Mouse (Mus musculus) right cerebral cortex, postnatal 10 days (tissue): ENCODE measurements around the gene Gm11938.
A peak's percentile ranks its signal among the peaks of the same experiment; 100 is the strongest.

ENCODE experiments used
- DNase-seq, 2 experiments: peaks; one replicate each; pipeline ENCODE4 v3.0.0; 2021; ENCODE audit warnings: low spot score in 2 of 2

The Gm11938 gene

DNA sequence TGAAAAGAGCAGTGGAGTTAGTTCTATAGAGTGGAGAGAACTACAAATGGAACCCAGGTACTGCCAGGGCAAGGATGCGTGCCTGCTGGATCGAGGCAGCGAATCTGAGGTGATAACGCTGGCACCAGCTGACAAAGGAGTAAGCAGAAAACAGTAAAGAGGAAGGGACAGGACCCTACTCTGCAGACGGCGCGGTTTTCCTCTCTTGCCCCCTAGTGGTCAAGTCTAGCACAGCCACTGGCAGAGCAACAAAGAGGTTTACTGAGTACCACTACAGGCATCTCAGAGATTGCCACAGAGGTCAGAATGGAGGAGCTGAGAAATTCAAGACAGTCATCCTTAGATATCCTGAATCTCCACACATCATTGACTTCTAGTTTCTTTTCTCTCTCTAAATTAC is 29.0 kb downstream of the Gm11938 start:
- DNase-seq, result peak; percentile 55 to 73

DNA sequence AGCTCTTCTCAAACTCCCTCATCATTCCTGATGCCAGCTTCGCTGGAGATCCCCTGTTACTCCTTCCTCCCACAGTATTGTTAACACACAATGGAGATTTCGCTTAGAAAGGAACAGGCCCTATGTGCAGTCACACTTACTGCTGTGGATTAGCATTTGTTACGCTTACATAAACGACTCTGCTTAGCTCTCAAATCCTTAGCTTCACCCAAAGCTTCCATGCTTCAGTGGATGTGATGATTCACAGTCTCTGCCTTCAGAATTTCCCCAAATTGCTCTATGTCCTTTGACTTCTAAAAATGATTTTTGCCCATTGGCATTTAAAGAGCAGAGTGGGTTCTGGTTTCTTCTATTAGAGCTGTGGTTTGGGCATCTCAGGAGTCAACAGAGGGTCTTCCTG is 29.9 kb downstream of the Gm11938 start:
- no peak for DNase-seq

DNA sequence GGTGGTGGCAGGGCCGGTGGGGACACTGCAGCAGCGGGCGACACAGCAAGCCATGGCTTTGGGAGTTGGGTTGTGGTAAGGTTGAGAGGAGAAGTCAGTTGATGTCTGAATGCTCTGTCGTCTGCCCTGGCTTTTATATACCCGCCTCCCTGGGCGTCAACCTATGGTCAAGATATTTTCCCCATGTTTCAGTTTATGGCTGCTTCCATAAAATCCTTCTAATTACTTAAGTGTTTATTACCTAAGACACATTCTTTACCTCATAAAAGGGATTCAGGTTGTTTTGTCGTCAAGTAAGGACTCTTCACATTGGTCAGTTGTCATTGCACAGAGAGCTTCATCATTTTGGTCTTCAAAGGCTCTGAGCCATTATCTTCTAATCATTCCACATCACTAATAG is 36.6 kb downstream of the Gm11938 start, which contains the start of gene Krtap3-1:
Gene Krtap3-1 (minus strand): TSS at position 101 of the 400 bp plus-strand sequence.
- DNase-seq, result no peak

DNA sequence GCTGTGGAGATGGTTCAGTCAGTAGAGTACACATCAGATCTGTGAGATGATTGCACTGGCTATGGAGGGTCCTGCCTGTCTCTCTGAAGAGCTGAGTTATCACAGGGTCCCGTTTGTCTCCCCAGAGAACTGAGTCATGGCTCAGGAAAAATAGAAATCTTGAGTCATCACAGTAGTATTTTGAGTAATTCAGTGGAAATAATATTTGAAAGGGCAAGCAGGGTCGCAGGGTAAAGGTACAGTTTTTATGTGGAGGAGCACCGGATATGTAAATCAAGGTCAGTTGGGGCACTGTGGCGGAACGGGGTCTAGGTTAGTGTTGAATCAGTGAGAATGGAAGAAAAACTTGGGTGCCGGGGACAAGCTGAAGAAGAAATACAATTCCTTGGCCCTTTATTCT is 40.5 kb downstream of the Gm11938 start:
- DNase-seq, result no peak

DNA sequence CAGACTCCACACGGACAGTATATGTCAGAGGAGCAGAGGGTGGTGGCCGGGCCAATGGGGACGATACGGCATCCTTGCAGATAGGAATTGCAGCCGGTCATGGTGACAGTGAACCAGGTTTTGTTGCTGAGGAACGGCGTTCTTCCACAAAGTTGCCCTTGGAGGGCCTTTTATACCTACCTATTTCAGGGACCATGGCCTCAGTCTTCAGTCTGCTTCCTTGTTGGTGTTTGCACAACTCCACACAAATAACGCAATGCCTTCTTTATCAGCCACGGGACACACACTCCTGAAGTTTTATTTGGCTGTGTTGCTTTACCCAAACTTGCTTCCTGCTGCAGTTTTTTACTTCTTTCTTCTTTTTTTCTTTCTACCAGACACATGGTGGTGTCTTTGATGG is 43.7 kb downstream of the Gm11938 start, which contains the start of gene Gm11939:
Gene Gm11939 (minus strand): TSS at position 101 of the 400 bp plus-strand sequence.
- no peak for DNase-seq

DNA sequence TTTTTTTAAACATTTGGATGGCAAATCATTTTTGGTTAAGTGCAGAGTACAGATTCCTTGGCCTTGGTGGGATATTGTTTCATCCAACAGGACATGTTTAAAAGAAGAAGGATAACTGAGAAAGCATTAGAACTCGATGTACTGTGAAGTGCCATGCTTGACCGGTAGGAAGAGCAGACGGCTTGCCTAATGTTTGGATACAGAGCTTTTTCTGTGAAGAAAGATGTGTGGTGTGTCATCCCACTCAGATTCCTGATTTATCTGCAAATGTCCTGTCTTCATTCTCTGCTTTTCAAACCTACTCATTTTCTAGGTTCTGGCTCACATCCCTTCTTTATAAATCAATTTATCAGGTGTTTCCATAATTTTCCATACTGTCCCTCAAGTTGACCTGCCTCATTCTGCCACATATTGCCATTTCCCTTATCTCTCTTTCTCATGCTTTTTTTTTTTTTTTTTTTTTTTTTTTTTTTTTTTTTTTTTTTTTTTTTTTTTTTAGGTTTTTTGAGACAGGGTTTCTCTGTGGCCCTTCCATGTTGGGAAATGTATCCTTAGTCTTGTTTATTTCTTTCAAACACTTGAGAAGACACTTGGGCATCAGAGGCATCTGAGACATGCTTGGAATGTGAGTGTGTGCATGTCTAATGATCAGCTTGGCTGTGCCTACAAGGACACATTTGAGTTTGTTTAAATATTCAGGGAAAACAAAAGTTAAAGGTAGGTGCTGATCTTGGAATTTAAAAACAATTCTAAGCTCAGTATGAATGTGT is 44.9 kb downstream of the Gm11938 start:
- DNase-seq, result no peak

DNA sequence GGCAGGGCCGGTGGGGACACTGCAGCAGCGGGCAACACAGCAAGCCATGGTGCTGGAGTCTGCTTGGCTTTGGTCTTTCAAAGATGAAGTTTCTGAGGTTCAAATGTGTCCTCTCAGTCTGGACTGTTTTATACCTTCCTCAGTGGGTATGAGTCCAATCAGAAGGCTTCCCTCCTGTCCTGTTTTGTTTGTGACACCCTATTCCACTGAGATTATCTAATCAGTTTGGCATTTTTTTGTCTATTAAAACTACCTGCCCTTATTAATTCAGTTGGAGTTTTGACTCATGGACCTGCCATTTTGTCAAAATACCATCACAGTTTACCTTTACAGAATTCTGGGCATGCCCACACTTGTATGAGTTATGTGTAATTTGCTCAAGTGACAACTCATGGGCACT is 46.4 kb downstream of the Gm11938 start, which contains the start of gene Krtap3-2:
Gene Krtap3-2 (minus strand): TSS at position 101 of the 400 bp plus-strand sequence.
- DNase-seq, result no peak

DNA sequence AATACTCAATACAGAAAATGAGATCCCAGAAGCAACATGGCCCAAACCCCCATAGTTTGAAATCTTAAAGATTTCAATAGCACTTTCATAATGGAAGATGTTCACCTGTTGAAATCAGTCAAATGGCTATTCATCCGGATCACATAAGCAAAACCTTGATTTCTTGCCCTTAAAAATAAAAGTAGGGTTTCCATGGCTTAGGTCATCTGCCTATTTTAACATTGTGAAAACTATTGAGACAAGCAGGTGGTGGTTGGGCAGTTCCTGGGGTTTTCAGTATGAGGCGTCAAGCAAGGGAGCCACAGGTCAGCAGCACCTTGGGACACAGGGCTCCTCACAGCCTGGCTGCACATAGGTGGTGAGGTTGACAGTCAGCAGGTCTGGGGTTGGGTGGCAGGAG is 46.9 kb downstream of the Gm11938 start:
- DNase-seq, result no peak
